Mouse (Mus musculus) brain, embryonic 14.5 days (tissue): ENCODE measurements around the gene Cryba4. TPM values are rescaled to one million over a fixed set of nuclear protein-coding genes. Genes with fewer than 3 reads are reported as not detected.
A peak's percentile ranks its signal among the peaks of the same experiment; 100 is the strongest.

Experiments
- DNase-seq: peaks from one replicate; pipeline ENCODE4 v3.0.0-alpha.2; 2011; ENCODE audit warnings: low read depth
- CTCF ChIP-seq: fragments of 200-500 bp; IDR thresholded peaks from 2 replicates; pipeline ENCODE4 v1.5.1; 2012; ENCODE audit warnings: inconsistent platforms, mild to moderate bottlenecking, moderate library complexity, borderline replicate concordance; ENCODE audit not compliant: insufficient read depth, insufficient read length; ENCODE audit errors: extremely low read depth
- POLR2A ChIP-seq: fragments of 200-500 bp; IDR thresholded peaks from 2 replicates; pipeline ENCODE4 v1.6.1; 2012; ENCODE audit warnings: mild to moderate bottlenecking, inconsistent platforms, borderline replicate concordance; ENCODE audit not compliant: poor library complexity, insufficient read depth, insufficient read length, severe bottlenecking; ENCODE audit errors: extremely low read depth
- polyA plus RNA-seq: library from polyadenylated mRNA; depleted of rRNA; stranded (reverse); fragments of >200 nt; gene quantifications from 2 replicates; pipeline ENCODE4 v1.2.3, GENCODE M21; 2012

Gene Cryba4
- polyA plus RNA-seq, 1 experiment, result 1.00 TPM

DNA sequence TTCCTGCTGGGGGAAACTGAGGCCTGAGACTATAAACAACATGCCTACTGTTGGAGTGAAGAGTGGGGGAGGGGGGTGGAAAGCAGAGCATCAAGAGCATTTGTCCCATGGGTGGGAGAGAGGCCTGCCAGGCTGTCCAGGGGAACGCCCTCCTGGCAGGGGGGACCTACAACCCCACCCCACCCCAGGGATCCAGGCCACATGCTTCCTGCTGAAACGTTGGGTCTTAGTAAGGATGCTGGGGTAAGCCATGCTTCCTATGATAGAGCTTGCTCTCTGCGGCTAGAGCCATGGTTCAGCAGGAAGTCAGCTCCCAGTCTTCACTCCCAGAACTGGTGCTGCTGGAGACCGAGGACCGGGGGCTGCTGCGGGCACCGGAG is 31.9 kb upstream of the Cryba4 start:
- TF ChIP-seq CTCF (no peak), POLR2A (no peak)
- DNase-seq, result no peak

DNA sequence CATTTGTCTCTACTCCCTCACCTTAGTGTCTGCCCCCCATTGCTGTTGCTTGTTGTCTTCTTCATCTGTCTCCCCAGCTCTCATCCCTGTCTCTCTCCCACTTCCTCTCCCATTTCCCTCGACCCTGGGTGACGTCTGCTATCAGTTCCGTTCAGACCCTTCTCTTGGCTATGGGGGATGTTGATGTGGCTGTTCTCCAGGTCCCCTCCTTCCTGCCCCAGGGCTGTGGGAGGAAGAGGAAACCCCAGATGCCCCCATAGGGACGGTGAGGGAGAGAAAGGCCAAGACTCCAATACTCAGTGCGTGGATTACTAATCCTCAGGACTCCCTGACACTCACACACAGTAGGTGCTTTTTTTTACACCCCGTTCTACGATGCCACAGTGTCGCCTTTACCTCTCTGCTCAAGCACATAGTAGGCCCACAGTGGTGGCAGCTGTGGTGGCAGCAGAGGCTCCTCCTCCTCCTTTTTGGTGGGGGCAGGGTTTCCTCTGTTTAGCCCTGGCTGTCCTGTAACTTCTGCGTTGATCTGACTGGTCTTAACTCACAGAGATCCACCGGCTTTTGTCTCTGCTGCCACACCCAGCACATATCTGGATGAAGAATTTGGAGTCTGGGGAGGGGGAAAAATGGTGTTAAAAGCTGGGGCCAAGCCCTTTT is 31.4 kb upstream of the Cryba4 start:
- DNase-seq, result no peak
- TF ChIP-seq CTCF (no peak), POLR2A (no peak)

DNA sequence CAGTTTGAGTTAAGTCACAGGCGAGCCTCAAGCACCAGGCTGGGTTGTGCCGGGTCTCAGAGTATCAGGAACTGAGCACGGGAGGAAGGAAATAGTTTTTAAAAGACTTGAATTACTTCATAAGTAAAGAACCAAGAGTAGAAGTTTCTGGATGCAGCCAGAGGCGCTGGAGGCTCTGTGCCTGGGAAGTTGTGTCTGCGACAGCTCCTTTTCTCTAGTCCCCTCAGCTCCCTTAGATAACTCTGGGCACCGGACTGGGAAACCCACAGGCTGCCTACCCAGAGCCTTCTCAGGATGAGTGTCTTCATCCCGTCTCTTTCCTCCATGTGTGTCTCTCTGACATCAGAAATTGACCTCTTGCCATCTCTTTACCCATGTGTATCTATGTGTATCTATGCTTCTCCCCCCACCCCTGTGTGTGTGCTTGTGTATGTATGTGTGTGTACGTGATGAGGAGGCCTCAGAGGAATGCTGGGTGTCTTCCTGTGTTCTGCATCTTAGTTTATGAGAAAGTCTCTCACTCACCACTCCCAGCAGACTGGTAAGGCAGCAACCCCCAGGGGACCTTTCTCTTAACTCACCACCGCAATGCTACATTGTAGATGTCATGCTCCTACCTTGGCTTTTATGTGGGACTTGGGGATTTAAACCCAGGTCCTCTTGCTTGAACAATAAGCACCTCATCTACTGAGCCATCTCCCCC is 30.6 kb upstream of the Cryba4 start:
- no peak for DNase-seq
- TF ChIP-seq POLR2A, result no peak
- no peak for TF ChIP-seq CTCF

DNA sequence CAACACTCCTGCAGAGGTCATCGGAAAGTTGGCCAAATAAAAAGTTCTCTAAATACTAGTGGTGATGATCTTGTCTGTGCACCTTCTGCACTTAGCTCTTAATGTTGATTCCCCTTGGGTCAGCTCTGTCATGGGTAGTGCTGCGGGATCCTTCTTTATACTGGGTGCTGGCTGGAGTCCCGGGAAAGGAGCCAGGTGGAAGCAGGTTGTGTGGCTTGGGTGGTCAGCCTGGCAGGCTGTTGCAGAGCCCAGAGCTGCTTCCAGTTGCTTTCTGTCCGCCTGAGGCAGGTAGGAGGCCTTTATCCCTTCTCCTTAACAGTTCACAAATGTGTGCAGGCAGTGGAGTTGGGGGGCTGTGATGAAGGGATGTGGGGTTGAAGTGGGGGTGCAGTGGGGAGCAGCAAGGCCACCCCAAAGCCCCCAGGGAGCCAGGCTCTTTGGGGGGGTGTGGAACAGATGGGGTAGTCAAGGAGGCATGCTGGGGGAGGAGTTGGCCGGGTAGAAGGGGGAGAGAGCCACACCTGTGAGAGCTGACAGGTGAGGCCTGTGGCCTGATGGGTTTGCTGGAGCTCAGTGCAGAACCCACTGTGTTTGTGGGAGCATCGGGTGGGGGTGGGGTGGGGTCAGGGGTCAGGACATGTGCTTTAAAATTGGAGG is 29.9 kb upstream of the Cryba4 start:
- DNase-seq, result no peak
- no peak for TF ChIP-seq POLR2A
- no peak for TF ChIP-seq CTCF

DNA sequence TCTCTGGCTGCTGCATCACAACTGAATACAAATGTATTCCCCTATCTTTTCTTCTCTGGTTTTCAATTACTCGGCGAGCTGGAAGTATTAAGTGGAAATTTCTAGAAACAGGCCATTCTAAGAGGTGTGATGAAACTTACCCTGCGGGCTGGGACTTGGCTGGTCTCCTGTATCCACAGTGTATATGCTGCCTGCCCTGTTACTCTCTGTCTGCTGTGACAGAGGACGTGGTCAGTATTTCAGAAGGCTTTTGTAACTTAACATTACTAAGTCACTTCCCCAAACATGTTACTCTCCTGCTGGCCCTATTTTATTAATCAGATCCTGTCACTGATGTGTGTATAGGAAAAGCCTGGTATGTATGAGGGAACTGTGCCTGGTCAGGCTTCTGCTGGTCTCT is 29.4 kb upstream of the Cryba4 start:
- DNase-seq, result no peak
- TF ChIP-seq POLR2A, result no peak
- no peak for TF ChIP-seq CTCF

DNA sequence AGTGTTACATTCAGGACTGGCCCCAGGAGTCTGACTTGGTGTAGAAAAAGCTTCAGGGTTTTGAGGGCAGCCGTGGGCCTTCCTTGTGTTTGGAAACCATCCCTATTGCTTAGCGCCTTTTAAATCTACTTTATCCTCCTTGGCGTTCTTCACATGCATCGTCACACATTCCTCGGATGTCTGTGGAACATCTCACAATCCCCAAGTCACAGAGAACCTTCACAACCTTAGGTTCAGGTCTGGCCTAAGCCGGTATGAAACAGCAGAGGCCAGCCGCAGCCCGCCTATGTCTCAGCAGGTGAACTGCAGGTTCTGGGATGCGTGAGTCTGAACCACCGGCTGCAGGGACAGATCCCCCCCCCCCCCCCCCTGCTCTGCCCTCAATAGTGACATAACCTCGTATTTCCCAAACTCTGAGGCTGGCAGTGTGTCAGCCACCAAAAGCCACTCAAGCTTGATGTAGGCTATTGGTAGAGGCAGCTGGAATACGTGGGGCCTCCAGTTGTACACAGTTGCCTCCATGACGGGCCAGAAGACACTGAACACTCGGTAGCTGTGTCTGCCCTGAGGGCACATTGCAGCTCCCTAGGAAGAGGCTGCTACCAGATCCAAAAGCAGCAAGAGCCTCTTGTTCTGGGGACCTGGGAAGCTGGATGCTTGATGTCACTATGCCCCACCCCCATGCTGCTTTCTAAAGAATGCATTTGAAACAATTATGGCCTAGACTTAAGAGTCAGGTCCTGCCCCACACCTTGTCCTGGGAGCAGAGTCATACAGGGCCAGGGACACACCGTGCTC is 28.7 kb upstream of the Cryba4 start:
- no peak for TF ChIP-seq CTCF
- TF ChIP-seq POLR2A, result no peak
- no peak for DNase-seq

DNA sequence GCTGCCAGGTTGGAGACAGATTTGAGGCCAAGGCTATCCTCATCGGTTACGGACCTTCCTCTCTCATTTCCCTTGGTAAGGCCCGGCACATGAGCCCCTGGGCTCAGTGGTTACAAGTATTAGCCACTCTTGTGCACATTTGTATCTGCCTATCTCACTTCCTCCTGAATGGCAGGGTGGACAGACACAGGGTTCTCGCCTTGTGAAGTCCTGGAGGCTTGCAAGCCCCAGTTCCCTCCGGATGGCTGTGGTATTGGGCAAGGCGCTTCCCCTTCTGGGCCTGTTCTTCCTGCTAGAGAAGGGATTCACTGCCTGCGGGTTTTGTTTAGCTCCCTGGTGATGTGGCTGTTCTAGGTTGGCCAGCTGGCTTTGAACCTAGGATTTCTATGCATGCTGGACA is 27.8 kb upstream of the Cryba4 start:
- no peak for DNase-seq
- TF ChIP-seq POLR2A (no peak), CTCF (no peak)

DNA sequence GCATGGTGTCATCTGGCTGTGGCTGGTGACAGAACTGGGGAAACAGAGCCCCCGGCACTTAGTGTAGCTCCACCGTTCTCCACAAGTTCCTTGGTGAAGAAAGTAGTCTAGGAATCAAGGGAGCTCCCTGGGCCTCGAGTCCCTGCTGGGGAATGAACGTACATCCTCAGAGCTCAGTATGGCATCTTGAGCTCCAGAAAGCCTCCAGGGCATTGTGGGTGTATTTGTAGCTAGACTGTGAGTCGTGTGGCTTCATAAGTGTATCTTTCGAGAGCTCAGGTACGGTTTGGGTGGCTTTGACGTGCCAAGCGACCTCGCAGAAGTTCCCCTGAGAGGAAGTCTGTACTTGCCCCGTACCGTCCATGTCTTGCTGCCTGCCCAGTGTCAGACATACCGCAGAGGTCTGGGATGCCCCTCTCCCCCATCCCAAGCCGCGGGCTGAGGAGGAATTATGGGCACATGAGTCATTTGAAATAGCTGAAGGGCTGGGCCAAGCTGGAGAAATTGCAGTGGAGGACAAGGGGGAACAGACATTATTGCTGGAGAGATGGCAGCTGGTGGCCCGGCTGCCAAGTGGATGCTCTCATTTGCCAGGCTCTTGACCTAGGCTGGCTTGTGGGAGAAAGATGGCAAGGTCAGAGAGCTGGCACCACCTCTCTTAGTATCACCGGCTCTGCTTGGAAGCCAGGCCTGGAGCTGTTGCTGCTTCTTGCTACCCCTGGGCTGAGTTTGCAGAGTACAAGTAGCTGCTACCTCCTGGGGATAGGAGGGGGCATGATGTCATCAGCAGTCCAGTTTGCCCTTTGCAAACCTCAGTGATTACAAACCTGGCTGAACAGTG is 27.1 kb upstream of the Cryba4 start:
- TF ChIP-seq POLR2A (no peak), CTCF (no peak)
- DNase-seq, result no peak

DNA sequence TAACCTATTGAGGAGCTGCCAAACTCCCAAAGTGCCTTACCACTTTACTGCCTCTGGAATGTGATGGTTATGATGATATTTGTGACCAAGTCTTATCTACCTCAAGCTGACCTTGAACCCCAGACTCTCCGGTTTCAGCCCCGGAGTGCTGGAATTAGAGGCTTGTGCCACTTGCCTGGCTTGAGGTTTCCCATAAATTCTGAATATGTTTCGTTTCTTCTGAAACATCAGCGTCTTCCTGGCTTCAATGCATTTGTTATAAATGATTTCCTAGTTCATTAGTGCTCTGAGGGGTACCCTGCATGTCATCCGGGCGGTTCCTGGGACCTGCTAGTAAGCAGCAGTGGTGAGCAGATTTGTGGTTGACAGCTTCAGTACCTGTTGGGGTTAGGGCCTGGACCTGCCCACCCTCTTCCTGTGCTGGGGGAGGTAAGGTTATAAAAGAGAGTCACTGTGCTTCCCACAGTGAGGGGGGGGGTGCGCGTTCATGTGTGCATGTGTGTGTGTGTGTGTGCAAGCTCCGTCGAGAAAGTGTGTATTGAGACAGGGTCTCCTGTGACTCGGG is 25.7 kb upstream of the Cryba4 start:
- no peak for DNase-seq
- no peak for TF ChIP-seq POLR2A
- no peak for TF ChIP-seq CTCF

DNA sequence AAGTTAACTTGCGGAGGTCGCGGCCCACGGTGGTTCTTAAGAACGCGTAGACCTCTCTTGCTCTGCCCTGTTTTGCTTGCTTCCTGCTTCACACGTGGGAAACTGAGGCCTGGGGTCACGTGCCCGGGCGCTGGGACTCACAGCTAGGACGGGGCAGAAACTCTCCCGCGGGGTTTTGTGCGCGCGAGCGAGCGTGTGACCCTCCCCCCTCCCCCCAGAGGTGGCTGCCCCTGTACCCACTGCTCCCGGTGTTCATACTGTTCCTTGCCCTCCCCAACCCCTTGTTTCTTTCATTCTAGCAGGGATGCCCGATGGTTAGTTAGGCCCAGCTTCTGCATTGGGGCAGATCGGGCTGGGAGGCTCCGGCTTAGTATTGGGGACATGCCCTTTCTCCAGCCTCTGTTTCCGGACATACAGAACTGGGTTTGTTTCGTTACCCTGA is 24.6 kb upstream of the Cryba4 start:
- no peak for DNase-seq
- 0 out of 2 replicates have a peak, but pooled peaks have one; percentile 0 for TF ChIP-seq CTCF
- no peak for TF ChIP-seq POLR2A

DNA sequence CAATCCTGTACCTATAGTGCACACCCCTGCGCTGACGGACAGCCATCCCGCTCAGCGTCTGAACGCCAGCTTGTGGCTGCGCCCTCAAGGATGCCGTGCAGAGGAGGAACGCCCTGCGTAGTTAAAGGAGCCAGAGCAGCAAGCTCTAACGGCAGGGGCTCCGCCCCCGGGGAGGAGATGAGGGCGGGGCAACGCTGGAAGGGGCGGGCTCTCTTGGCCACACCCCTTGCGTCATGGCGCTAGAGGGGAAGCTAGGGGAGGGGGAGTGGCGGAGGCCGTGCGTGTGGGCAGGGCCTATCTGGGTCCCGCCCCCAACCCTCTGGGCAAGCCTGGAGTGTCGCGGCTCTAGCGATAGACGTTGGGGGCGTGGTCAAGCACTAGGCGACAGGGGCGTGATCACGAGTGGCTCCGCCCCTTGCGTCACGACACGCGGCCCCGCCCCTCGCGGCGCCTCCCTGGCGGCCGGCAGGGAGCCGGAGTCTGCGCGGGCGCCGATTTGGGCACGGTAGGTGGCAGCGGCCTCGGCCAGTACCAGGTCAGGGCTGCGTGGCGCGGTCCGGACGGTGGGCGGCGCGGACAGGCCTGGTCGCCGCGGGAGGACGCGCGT is 24.1 kb upstream of the Cryba4 start, which contains the start of gene Tpst2:
Tpst2 (plus strand) TSS at position 425 of the 607 bp plus-strand sequence.
- DNase-seq, result peak; percentile 100
- TF ChIP-seq POLR2A (peak; percentile 89), CTCF (0 out of 2 replicates have a peak, but pooled peaks have one; percentile 0)
